Mouse (Mus musculus) embryonic fibroblast, embryonic 13.5 days (primary cell): ENCODE data around the gene 1700069L16Rik.

Experiments used
- CTCF ChIP-seq: IDR thresholded peaks from 2 replicates; pipeline ENCODE4 v1.5.1; 2011; ENCODE audit warnings: mild to moderate bottlenecking, control low read depth, low read length, moderate library complexity, borderline replicate concordance; ENCODE audit not compliant: insufficient read depth
- POLR2A ChIP-seq: IDR thresholded peaks from 2 replicates; pipeline ENCODE4 v1.6.1; 2011; ENCODE audit warnings: low read depth, mild to moderate bottlenecking, control low read depth, low read length, moderate library complexity

- 0 out of 2 replicates have a peak, but pooled peaks have one; percentile 14 for TF ChIP-seq CTCF
- TF ChIP-seq POLR2A, result no peak
These were observed 2.2 kb downstream of the 1700069L16Rik start for GRCm38 (mm10) chr5:113722224-113723013.
